Mouse (Mus musculus) CH12.LX (cell line): ENCODE data around the gene Rep15. TPM values are rescaled to one million over a fixed set of nuclear protein-coding genes. Genes with fewer than 3 reads are reported as not detected.
A peak's percentile ranks its signal among the peaks of the same experiment; 100 is the strongest.

Source experiments
- DNase-seq: peaks from one replicate; pipeline ENCODE4 v3.0.0-alpha.2; 2013; ENCODE audit errors: extremely low read depth
- H3K27ac ChIP-seq: 2 replicates; pipeline ENCODE4 v1.5.1; 2012; ENCODE audit warnings: low read depth, mild to moderate bottlenecking, control low read depth, moderate library complexity; ENCODE audit not compliant: insufficient read depth
- H3K27me3 ChIP-seq: replicated peaks from 2 replicates; pipeline ENCODE3; 2012; ENCODE audit warnings: inconsistent platforms
- H3K36me3 ChIP-seq, 2 experiments: replicated peaks in 1 of 2; 2 replicates each; pipeline versions ENCODE3 to v1.6.1; 2012; ENCODE audit warnings: inconsistent platforms in 1 of 2, low read length in 1 of 2, mild to moderate bottlenecking in 1 of 2, mixed read lengths in 1 of 2, moderate library complexity in 1 of 2; ENCODE audit not compliant: control insufficient read depth in 1 of 2, insufficient read depth in 1 of 2
- H3K4me1 ChIP-seq, 2 experiments: 2 replicates each; pipeline ENCODE4 v1.6.1; 2012; ENCODE audit warnings: inconsistent platforms in 1 of 2, moderate library complexity in 1 of 2; ENCODE audit not compliant: insufficient read depth in 2 of 2, control insufficient read depth in 1 of 2
- H3K4me2 ChIP-seq: 2 replicates; pipeline ENCODE4 v1.6.1; 2012; ENCODE audit warnings: low read depth, mild to moderate bottlenecking, control low read depth; ENCODE audit not compliant: poor library complexity, insufficient read depth, severe bottlenecking
- H3K4me3 ChIP-seq, 3 experiments: fragments of 150-350 bp in 1 of 3; sonication (generic) in 1 of 3; replicated peaks in 1 of 3; 2 replicates each; pipeline versions ENCODE3 to v1.5.1; 2011 to 2012; ENCODE audit warnings: low read depth in 2 of 3, low read length in 2 of 3, mild to moderate bottlenecking in 2 of 3, moderate library complexity in 2 of 3, control low read depth in 1 of 3, improper control_type of control experiment in 1 of 3, inconsistent platforms in 1 of 3, mixed read lengths in 1 of 3; ENCODE audit not compliant: poor library complexity in 1 of 3
- H3K79me2 ChIP-seq: replicated peaks from 2 replicates; pipeline ENCODE4 v1.6.1; 2012; ENCODE audit warnings: mild to moderate bottlenecking, moderate library complexity; ENCODE audit not compliant: control insufficient read depth, poor library complexity, insufficient read depth, severe bottlenecking; ENCODE audit errors: extremely low read depth
- H3K9ac ChIP-seq: 2 replicates; pipeline ENCODE4 v1.6.1; 2012; ENCODE audit warnings: low read depth, mild to moderate bottlenecking, control low read depth, moderate library complexity; ENCODE audit not compliant: insufficient read depth
- H3K9me3 ChIP-seq: replicated peaks from 2 replicates; pipeline ENCODE3; 2012; ENCODE audit warnings: low read length, inconsistent platforms, mixed read lengths
- BHLHE40 ChIP-seq: IDR thresholded peaks from 2 replicates; pipeline ENCODE4 v1.6.1; 2011; ENCODE audit warnings: mild to moderate bottlenecking, low read depth, low read length, improper control_type of control experiment
- E2F4 ChIP-seq: IDR thresholded peaks from 2 replicates; pipeline ENCODE4 v1.6.1; 2011; ENCODE audit warnings: low read depth, low read length, improper control_type of control experiment; ENCODE audit not compliant: insufficient replicate concordance
- ELF1 ChIP-seq: IDR thresholded peaks from 2 replicates; pipeline ENCODE4 v1.6.1; 2014; ENCODE audit warnings: low read depth, mild to moderate bottlenecking, inconsistent platforms, low read length, improper control_type of control experiment
- EP300 ChIP-seq: IDR thresholded peaks from 2 replicates; pipeline ENCODE4 v1.6.1; 2011; ENCODE audit warnings: low read length, improper control_type of control experiment
- ETS1 ChIP-seq: conservative IDR thresholded peaks from 2 replicates; pipeline ENCODE4 v1.6.1; 2012; ENCODE audit warnings: low read depth, mild to moderate bottlenecking, inconsistent platforms, low read length, improper control_type of control experiment, moderate library complexity
- IRF4 ChIP-seq: IDR thresholded peaks from 2 replicates; pipeline ENCODE4 v1.6.1; 2014; ENCODE audit warnings: low read depth, mild to moderate bottlenecking, inconsistent platforms, low read length, improper control_type of control experiment
- KAT2A ChIP-seq: IDR thresholded peaks from 2 replicates; pipeline ENCODE4 v1.6.1; 2012; ENCODE audit warnings: low read length, improper control_type of control experiment, inconsistent platforms; ENCODE audit not compliant: insufficient replicate concordance
- MAFK ChIP-seq: IDR thresholded peaks from 2 replicates; pipeline ENCODE4 v1.6.1; 2011; ENCODE audit warnings: low read length, improper control_type of control experiment; ENCODE audit not compliant: insufficient replicate concordance
- MAX ChIP-seq: IDR thresholded peaks from 2 replicates; pipeline ENCODE4 v1.6.1; 2011; ENCODE audit warnings: low read length, improper control_type of control experiment
- MAZ ChIP-seq: IDR thresholded peaks from 2 replicates; pipeline ENCODE4 v1.6.1; 2012; ENCODE audit warnings: low read depth, mild to moderate bottlenecking, inconsistent platforms, low read length, improper control_type of control experiment, moderate library complexity
- MEF2A ChIP-seq: IDR thresholded peaks from 2 replicates; pipeline ENCODE4 v1.6.1; 2014; ENCODE audit warnings: low read depth, mild to moderate bottlenecking, inconsistent platforms, low read length, improper control_type of control experiment, borderline replicate concordance
- NELFE ChIP-seq: IDR thresholded peaks from 2 replicates; pipeline ENCODE4 v1.6.1; 2011; ENCODE audit warnings: low read depth, low read length, improper control_type of control experiment
- NRF1 ChIP-seq: IDR thresholded peaks from 2 replicates; pipeline ENCODE4 v1.6.1; 2014; ENCODE audit warnings: low read depth, mild to moderate bottlenecking, inconsistent platforms, low read length, improper control_type of control experiment, moderate library complexity
- PAX5 ChIP-seq: IDR thresholded peaks from 2 replicates; pipeline ENCODE4 v1.6.1; 2012; ENCODE audit warnings: low read length, inconsistent platforms, mixed read lengths
- POLR2A ChIP-seq: IDR thresholded peaks from 2 replicates; pipeline ENCODE4 v1.6.1; 2011; ENCODE audit warnings: low read depth, mild to moderate bottlenecking, improper control_type of control experiment, low read length
- POLR2AphosphoS2 ChIP-seq: IDR thresholded peaks from 2 replicates; pipeline ENCODE4 v1.6.1; 2011; ENCODE audit warnings: low read depth, low read length, improper control_type of control experiment
- RCOR1 ChIP-seq: conservative IDR thresholded peaks from 2 replicates; pipeline ENCODE4 v1.6.1; 2012; ENCODE audit warnings: low read depth, mild to moderate bottlenecking, inconsistent platforms, low read length, improper control_type of control experiment
- SIN3A ChIP-seq: IDR thresholded peaks from 2 replicates; pipeline ENCODE4 v1.6.1; 2012; ENCODE audit warnings: low read length, improper control_type of control experiment, inconsistent platforms
- TBP ChIP-seq: conservative IDR thresholded peaks from 2 replicates; pipeline ENCODE4 v1.6.1; 2011; ENCODE audit warnings: low read depth, low read length, improper control_type of control experiment
- TCF12 ChIP-seq: IDR thresholded peaks from 2 replicates; pipeline ENCODE4 v1.6.1; 2014; ENCODE audit warnings: low read depth, mild to moderate bottlenecking, inconsistent platforms, low read length, improper control_type of control experiment
- UBTF ChIP-seq: IDR thresholded peaks from 2 replicates; pipeline ENCODE4 v1.6.1; 2012; ENCODE audit warnings: low read depth, mild to moderate bottlenecking, inconsistent platforms, low read length, improper control_type of control experiment, moderate library complexity
- USF1 ChIP-seq: IDR thresholded peaks from 2 replicates; pipeline ENCODE4 v1.6.1; 2014; ENCODE audit warnings: low read depth, mild to moderate bottlenecking, inconsistent platforms, low read length, improper control_type of control experiment
- USF2 ChIP-seq: conservative IDR thresholded peaks from 2 replicates; pipeline ENCODE4 v1.6.1; 2011; ENCODE audit warnings: low read depth, low read length, improper control_type of control experiment
- ZKSCAN1 ChIP-seq: IDR thresholded peaks from 2 replicates; pipeline ENCODE4 v1.6.1; 2012; ENCODE audit warnings: low read depth, inconsistent platforms, low read length, improper control_type of control experiment, borderline replicate concordance
- ZMIZ1 ChIP-seq: IDR thresholded peaks from 2 replicates; pipeline ENCODE4 v1.6.1; 2012; ENCODE audit warnings: low read depth, mild to moderate bottlenecking, inconsistent platforms, low read length, improper control_type of control experiment
- dilution Hi-C: fragments of 300-500 bp; cut with MboI; formaldehyde crosslinking; loops from 2 replicates; pipeline ENCODE4 v1.14.3; 2020; ENCODE audit warnings: low sequenced_read_pairs; ENCODE audit not compliant: extremely low pct_unique_long_range_greater_than_20kb, extremely low pct_ligation_motif_present
- in situ Hi-C: fragments of 300-500 bp; cut with MboI; formaldehyde crosslinking; loops from 3 replicates; pipeline ENCODE4 v1.14.3; 2019; ENCODE audit warnings: low sequenced_read_pairs, low pct_ligation_motif_present, low pct_unique_long_range_greater_than_20kb, mixed read lengths
- polyA plus RNA-seq: library from polyadenylated mRNA; unstranded; fragments of >175 nt; gene quantifications from 2 replicates; pipeline ENCODE4 v1.2.1, GENCODE M21; 2012; ENCODE audit warnings: low read depth; ENCODE audit not compliant: insufficient read length
- total RNA-seq, 2 experiments: library from RNA; depleted of rRNA; stranded (reverse); fragments of 300-350 nt in 1 of 2; fragments of >200 nt in 1 of 2; gene quantifications; 2 replicates each; pipeline ENCODE4 v1.2.3; 2012 to 2014

The Rep15 gene
- total and polyA plus RNA-seq, 3 experiments: 0.08 to 0.14 TPM; not detected in 1

- in situ Hi-C loops: loop anchor here (5.0 to 10.0 kb wide), 2 partner anchors 81 to 234 kb away; partner anchors contain the start of gene Klhl42
- H3K36me3 ChIP-seq: peaks cover 3 to 37% of the 10 kb centered on the region in 2 experiments
- DNase-seq: peak; percentile 84
Observed at GRCm38 (mm10) chr6:147010811-147011520, 21.4 kb upstream of the Rep15 start.

GRCm38 (mm10) chr6:147011555-147011954 lies 20.8 kb upstream of the Rep15 start:
- in situ Hi-C loops: loop anchor here (5.0 to 10.0 kb wide), 2 partner anchors 81 to 233 kb away; partner anchors contain the start of gene Klhl42
- DNase-seq: peak; percentile 31
- H3K36me3 ChIP-seq: peaks cover 3 to 40% of the 10 kb centered on the region in 2 experiments

More at GRCm38 (mm10) chr6:147010811-147011520, 21.4 kb upstream of the Rep15 start:
- no peaks in the 10 kb centered on the region for H3K79me2 ChIP-seq
- H3K9ac ChIP-seq: peak overlapping the region; percentile 93
- H3K9me3 ChIP-seq: no peaks in the 10 kb centered on the region
- peak overlapping the region; percentile 83 for H3K4me2 ChIP-seq
- no peak for TF ChIP-seq USF1
- 0 out of 2 replicates have a peak, but pooled peaks have one; percentile 3 for TF ChIP-seq UBTF
- no peak for TF ChIP-seq POLR2AphosphoS2
- TF ChIP-seq MAZ: 0 out of 2 replicates have a peak, but pooled peaks have one; percentile 24
- no peak for TF ChIP-seq USF2
- TF ChIP-seq NRF1: peak; percentile 79
- 0 out of 2 replicates have a peak, but pooled peaks have one; percentile 8 for TF ChIP-seq MAX
- TF ChIP-seq SIN3A: no peak
- no peak for TF ChIP-seq MAFK
- TF ChIP-seq EP300: no peak
- TF ChIP-seq POLR2A: peak; percentile 31; the same call in 1 of the 2 replicates
- TF ChIP-seq KAT2A: no peak
- no peak for TF ChIP-seq E2F4
- no peak for TF ChIP-seq MEF2A
- TF ChIP-seq NELFE: 0 out of 2 replicates have a peak, but pooled peaks have one; percentile 42
- TF ChIP-seq TBP: 0 out of 2 replicates have a peak, but pooled peaks have one; percentile 55
- 0 out of 2 replicates have a peak, but pooled peaks have one; percentile 3 for TF ChIP-seq ZMIZ1
- H3K27me3 ChIP-seq: no peaks in the 10 kb centered on the region
- dilution Hi-C loops: no loop called here
- H3K4me3 ChIP-seq: peak overlapping the region; percentile 32 to 53 (median 38)
- peak overlapping the region; percentile 90 for H3K27ac ChIP-seq
- peaks cover 4 to 36% of the 10 kb centered on the region in 2 experiments for H3K4me1 ChIP-seq

More at GRCm38 (mm10) chr6:147011555-147011954, 20.8 kb upstream of the Rep15 start:
- Histone ChIP-seq H3K9me3 (no peaks in the 10 kb centered on the region), H3K27me3 (no peaks in the 10 kb centered on the region), H3K79me2 (no peaks in the 10 kb centered on the region), H3K4me3 (peak overlapping the region; percentile 32 to 53 (median 36)), H3K27ac (peak overlapping the region; percentile 90), H3K4me1 (peaks cover 4 to 36% of the 10 kb centered on the region in 2 experiments), H3K9ac (peak overlapping the region; percentile 93), H3K4me2 (peak overlapping the region; percentile 83)
- peak; percentile 41; the same call in 1 of the 2 replicates for TF ChIP-seq TCF12
- TF ChIP-seq SIN3A: 0 out of 2 replicates have a peak, but pooled peaks have one; percentile 48
- TF ChIP-seq ELF1: no peak; the same call in 1 of the 2 replicates
- TF ChIP-seq EP300: 0 out of 2 replicates have a peak, but pooled peaks have one; percentile 43
- TF ChIP-seq ETS1: 0 out of 2 replicates have a peak, but pooled peaks have one; percentile 23
- TF ChIP-seq RCOR1: peak; percentile 21; the same call in 1 of the 2 replicates
- TF ChIP-seq IRF4: peak; percentile 56
- no peak for TF ChIP-seq MAFK
- no peak for TF ChIP-seq ZKSCAN1
- TF ChIP-seq MEF2A: peak; percentile 36; the same call in 1 of the 2 replicates
- peak; percentile 39; the same call in 1 of the 2 replicates for TF ChIP-seq BHLHE40
- no peak for TF ChIP-seq PAX5
- TF ChIP-seq MAZ: peak; percentile 56; the same call in 1 of the 2 replicates
- dilution Hi-C loops: no loop called here
